Mouse (Mus musculus) liver, adult 2 months (tissue): Measurements from ENCODE around the gene Map4k2.

Experiments
- CTCF ChIP-seq: fragments of 200-500 bp; IDR thresholded peaks from 2 replicates; pipeline ENCODE4 v1.5.1; 2011; ENCODE audit warnings: low read depth, low read length, control low read depth
- POLR2A ChIP-seq: fragments of 200-500 bp; IDR thresholded peaks from 2 replicates; pipeline ENCODE4 v1.6.1; 2011; ENCODE audit warnings: low read length, control low read depth; ENCODE audit not compliant: insufficient read depth; ENCODE audit errors: extremely low read depth

DNA sequence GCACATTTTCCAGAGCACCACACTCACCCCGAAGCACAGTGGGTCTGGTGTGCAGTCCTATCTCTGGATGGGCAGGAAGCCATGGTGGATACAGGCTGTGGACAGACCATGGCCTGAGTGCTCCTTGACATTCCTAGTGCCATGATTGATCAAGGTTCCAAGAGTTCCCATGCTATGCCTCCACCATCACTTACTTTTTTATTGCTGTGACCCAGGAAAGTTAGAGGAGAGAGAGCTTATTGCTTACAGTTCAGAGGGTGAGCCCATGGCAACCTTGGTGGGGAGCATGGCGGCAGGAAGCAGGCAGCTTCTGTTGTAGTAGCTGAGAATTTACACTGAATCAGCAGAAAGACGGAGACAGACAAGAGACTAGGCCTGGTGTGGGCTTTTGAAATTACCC lies 20.4 kb downstream of the Map4k2 start:
- TF ChIP-seq CTCF (no peak), POLR2A (no peak)
